Mouse (Mus musculus): ENCODE results near the gene Klf15. TPM values are rescaled to one million over a fixed set of nuclear protein-coding genes. Genes with fewer than 3 reads are reported as not detected.

Klf15 gene
- polyA plus RNA-seq, 1 experiment from 2014 or later = 11.5 TPM

Other genes with a start within 250 kb of the Klf15 start
- gene Vmn1r53, start 238.1 kb upstream of the Klf15 start, polyA plus RNA-seq (2016; fragmentation: Nextera tagmentation; extraction: Ambion mirVana) = not detected in 2 replicates
- not detected in 2 replicates for gene Vmn1r54, start 216.3 kb upstream of the Klf15 start, polyA plus RNA-seq (2016; fragmentation: Nextera tagmentation; extraction: Ambion mirVana)
- gene BC048671, start 161.4 kb upstream of the Klf15 start, polyA plus RNA-seq (2016; fragmentation: Nextera tagmentation; extraction: Ambion mirVana) = not detected in 2 replicates
- 0.44 and 1.6 TPM in 2 replicates for gene Chst13, start 137.4 kb upstream of the Klf15 start, polyA plus RNA-seq (2016; fragmentation: Nextera tagmentation; extraction: Ambion mirVana)
- gene Uroc1, start 129.3 kb upstream of the Klf15 start, polyA plus RNA-seq (2016; fragmentation: Nextera tagmentation; extraction: Ambion mirVana) = 0.21 TPM in 1 of 2 replicates, not detected in the other
- 5.3 and 5.5 TPM in 2 replicates for gene Zxdc, start 93.1 kb upstream of the Klf15 start, polyA plus RNA-seq (2016; fragmentation: Nextera tagmentation; extraction: Ambion mirVana)
- gene Cfap100, start 33.8 kb upstream of the Klf15 start, polyA plus RNA-seq (2016; fragmentation: Nextera tagmentation; extraction: Ambion mirVana) = 0.12 TPM in 1 of 2 replicates, not detected in the other
- 0.93 and 1.3 TPM in 2 replicates for gene Aldh1l1, start 23.9 kb downstream of the Klf15 start, polyA plus RNA-seq (2016; fragmentation: Nextera tagmentation; extraction: Ambion mirVana)
- 8.2 and 9.4 TPM in 2 replicates for gene Slc41a3, start 142.1 kb downstream of the Klf15 start, polyA plus RNA-seq (2016; fragmentation: Nextera tagmentation; extraction: Ambion mirVana)